Mouse (Mus musculus): Measurements from ENCODE around the gene Asb6.

GRCm38 (mm10) chr2:30816383-30816782 lies 13.8 kb downstream of the Asb6 start:
- no peak for TF ChIP-seq POLR2A (IDR thresholded peaks at IDR 0.05; ENCODE audit: borderline replicate concordance, insufficient read depth, low read length)
- no peak for TF ChIP-seq CTCF (IDR thresholded peaks at IDR 0.05; ENCODE audit: borderline replicate concordance, insufficient read depth, low read depth, low read length)

Data from cerebellum, adult 2 months (tissue).